ENCODE assay signal across 9 mouse cellular contexts in the genomic region with DNA sequence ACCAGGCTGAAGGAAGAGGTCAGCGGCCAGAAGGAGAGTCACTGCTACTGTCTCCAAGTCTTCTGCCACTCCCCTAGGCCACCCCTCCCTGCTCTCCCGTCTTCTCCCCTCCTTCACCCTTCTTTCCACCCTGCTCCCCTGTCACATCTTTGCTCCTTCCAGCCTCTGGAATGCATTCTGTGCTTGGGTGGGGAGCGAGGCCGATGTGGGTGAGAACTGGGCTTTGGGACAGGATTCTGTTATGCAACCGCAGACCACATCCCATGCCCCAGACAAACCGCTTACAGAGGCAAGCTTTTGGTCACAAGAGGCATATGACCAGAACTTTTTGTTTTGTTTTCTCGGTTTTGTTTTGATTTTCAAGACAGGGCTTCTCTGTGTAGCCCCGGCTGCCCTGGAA. TPM values are rescaled to one million over a fixed set of nuclear protein-coding genes. Genes with fewer than 3 reads are reported as not detected.
DNase-seq lines count a peak whose midpoint lies in the region; ATAC-seq and TF ChIP-seq lines count a peak whose summit lies in the region.
"Had no signal": no experiment of that assay in that cellular context is flagged by ENCODE, and none has a peak within 500 bp of the region (broad histone marks: within the 10 kb centered on the region; RNA-seq: fewer than 3 reads in every experiment).

No protein-coding gene starts in this region.

- WGBS in lung, embryonic 14.5 days: 59% methylated on average over 8 of the region's 8 CpGs
- WGBS in lung, adult 2 months: 55% methylated on average over 8 of the region's 8 CpGs
- 45% methylated on average over 8 of the region's 8 CpGs for WGBS in lung, embryonic 16.5 days

- no peaks in the 10 kb centered on the region for H3K4me1 ChIP-seq in lung, embryonic 14.5 days (ENCODE audit: insufficient read depth)
- H3K4me1 ChIP-seq in lung, adult 2 months (ENCODE audit: control insufficient read depth, insufficient read depth, low read length): no peaks in the 10 kb centered on the region
- peaks cover 8% of the 10 kb centered on the region for H3K4me1 ChIP-seq in bone marrow macrophage, adult 2 months (ENCODE audit: control insufficient read depth, insufficient read depth, low read length)
- no peaks in the 10 kb centered on the region for H3K4me1 ChIP-seq in lung, embryonic 16.5 days (replicated peaks; ENCODE audit: control insufficient read depth, insufficient read depth, low read length)

- TF ChIP-seq POLR2A in lung, adult 2 months (IDR thresholded peaks at IDR 0.05; ENCODE audit: borderline replicate concordance, extremely low read depth, low read depth, low read length): no peak
- no peak for TF ChIP-seq POLR2A in bone marrow macrophage, adult 2 months (IDR thresholded peaks at IDR 0.05; ENCODE audit: borderline replicate concordance, low read depth, low read length)

- H3K9me3 ChIP-seq in lung, embryonic 14.5 days (ENCODE audit: low read depth, low read length): no peaks in the 10 kb centered on the region
- no peaks in the 10 kb centered on the region for H3K9me3 ChIP-seq in lung, embryonic 16.5 days (ENCODE audit: control insufficient read depth, low read length)

- no peaks in the 10 kb centered on the region for H3K27me3 ChIP-seq in lung, embryonic 14.5 days (ENCODE audit: insufficient read depth, low read length)
- H3K27me3 ChIP-seq in lung, embryonic 16.5 days (ENCODE audit: control insufficient read depth, insufficient read depth, low read depth, low read length): no peaks in the 10 kb centered on the region

- no peak for DNase-seq in lung, embryonic 14.5 days
- no peak for DNase-seq in lung, adult 2 months
- DNase-seq in testis, postnatal 10 days (ENCODE audit: low spot score): peak; percentile 48
- DNase-seq in cerebellum, adult 9-10 months: no peak
- DNase-seq in left cerebral cortex, adult 11 months (ENCODE audit: low spot score): no peak
- DNase-seq: adrenal gland, adult 8-10 months; cerebellum, postnatal 25 days had no signal

- H3K27ac ChIP-seq in lung, embryonic 14.5 days (ENCODE audit: low read depth): no peak overlapping the region
- 0 out of 2 replicates have a peak overlapping the region, but pooled peaks have one; percentile 11 for H3K27ac ChIP-seq in bone marrow macrophage, adult 2 months (ENCODE audit: insufficient read depth, low read depth, low read length)
- no peak overlapping the region for H3K27ac ChIP-seq in lung, embryonic 16.5 days (ENCODE audit: low read length)

- peak; percentile 8; the same call in 1 of the 2 replicates for ATAC-seq in lung, embryonic 14.5 days (ENCODE audit: insufficient read depth)
- 0 out of 2 replicates have a peak, but pooled peaks have one; percentile 50 for ATAC-seq in lung, embryonic 16.5 days (ENCODE audit: low read depth)

- no peak overlapping the region for H3K4me3 ChIP-seq in lung, embryonic 14.5 days (ENCODE audit: low read depth, low read length)
- no peak overlapping the region for H3K4me3 ChIP-seq in lung, adult 2 months (replicated peaks; ENCODE audit: extremely low read depth, low read depth, low read length)
- 0 out of 2 replicates have a peak overlapping the region, but pooled peaks have one; percentile 3 for H3K4me3 ChIP-seq in bone marrow macrophage, adult 2 months (ENCODE audit: insufficient read depth, low read length)
- no peak overlapping the region for H3K4me3 ChIP-seq in lung, embryonic 16.5 days (ENCODE audit: low read length)

- no peak overlapping the region for H3K4me2 ChIP-seq in lung, embryonic 14.5 days
- no peak overlapping the region for H3K4me2 ChIP-seq in lung, embryonic 16.5 days (ENCODE audit: low read depth, low read length)

- H3K9ac ChIP-seq in lung, embryonic 14.5 days: no peak overlapping the region
- H3K9ac ChIP-seq in lung, embryonic 16.5 days (ENCODE audit: low read length): no peak overlapping the region

- no peaks in the 10 kb centered on the region for H3K36me3 ChIP-seq in lung, embryonic 14.5 days (ENCODE audit: insufficient read depth)
- H3K36me3 ChIP-seq in lung, embryonic 16.5 days (ENCODE audit: control insufficient read depth, insufficient read depth, low read length): no peaks in the 10 kb centered on the region

- TF ChIP-seq CTCF in lung, embryonic 14.5 days (IDR thresholded peaks at IDR 0.05; ENCODE audit: low read depth): no peak
- no peak for TF ChIP-seq CTCF in lung, adult 2 months (IDR thresholded peaks at IDR 0.05; ENCODE audit: insufficient read depth, low read length)
- TF ChIP-seq CTCF in bone marrow macrophage, adult 2 months (IDR thresholded peaks at IDR 0.05; ENCODE audit: low read depth, low read length): no peak

RNA-seq across cellular contexts. Expression of a gene that starts 4.1 kb away (rescaled TPM):
- polyA plus RNA-seq in lung, embryonic 14.5 days (2014; fragmentation: Nextera tagmentation; extraction: Ambion mirVana): 0.20 TPM in 1 of 2 replicates, not detected in the other
- polyA plus RNA-seq in lung, adult 2 months (2012; rRNA removed): 4.0 and 18.9 TPM in 2 replicates
- polyA plus RNA-seq in bone marrow macrophage, adult 2 months (2012; ENCODE audit: insufficient read depth, insufficient read length, missing spikeins): not detected in 2 replicates
- polyA plus RNA-seq in lung, embryonic 16.5 days (2015; fragmentation: Nextera tagmentation; extraction: Ambion mirVana): 0.55 and 1.6 TPM in 2 replicates

RNA-seq across cellular contexts. Expression of a gene that starts 21.4 kb away (rescaled TPM):
- polyA plus RNA-seq in lung, embryonic 14.5 days (2014; fragmentation: Nextera tagmentation; extraction: Ambion mirVana): 37.8 and 40.7 TPM in 2 replicates
- polyA plus RNA-seq in lung, adult 2 months (2012; rRNA removed): 3.1 and 5.0 TPM in 2 replicates
- polyA plus RNA-seq in bone marrow macrophage, adult 2 months (2012; ENCODE audit: insufficient read depth, insufficient read length, missing spikeins): 9.9 and 10.4 TPM in 2 replicates
- polyA plus RNA-seq in lung, embryonic 16.5 days (2015; fragmentation: Nextera tagmentation; extraction: Ambion mirVana): 20.5 and 25.2 TPM in 2 replicates

RNA-seq across cellular contexts. Expression of a gene that starts 40.7 kb away (rescaled TPM):
- 14.3 and 17.5 TPM in 2 replicates for polyA plus RNA-seq in lung, embryonic 14.5 days (2014; fragmentation: Nextera tagmentation; extraction: Ambion mirVana)
- 94.2 and 133 TPM in 2 replicates for polyA plus RNA-seq in lung, adult 2 months (2012; rRNA removed)
- polyA plus RNA-seq in bone marrow macrophage, adult 2 months (2012; ENCODE audit: insufficient read depth, insufficient read length, missing spikeins): 2.6 and 3.7 TPM in 2 replicates
- polyA plus RNA-seq in lung, embryonic 16.5 days (2015; fragmentation: Nextera tagmentation; extraction: Ambion mirVana): 20.8 and 22.7 TPM in 2 replicates

RNA-seq across cellular contexts. Expression of a gene that starts 51.3 kb away (rescaled TPM):
- 25.3 and 32.7 TPM in 2 replicates for polyA plus RNA-seq in lung, embryonic 14.5 days (2014; fragmentation: Nextera tagmentation; extraction: Ambion mirVana)
- polyA plus RNA-seq in lung, adult 2 months (2012; rRNA removed): 158 and 174 TPM in 2 replicates
- 261 and 265 TPM in 2 replicates for polyA plus RNA-seq in bone marrow macrophage, adult 2 months (2012; ENCODE audit: insufficient read depth, insufficient read length, missing spikeins)
- 46.8 and 49.5 TPM in 2 replicates for polyA plus RNA-seq in lung, embryonic 16.5 days (2015; fragmentation: Nextera tagmentation; extraction: Ambion mirVana)
